Mouse (Mus musculus) heart, postnatal 0 days (tissue): ENCODE data around the gene Plekha3.

Source experiments
- CTCF ChIP-seq: IDR thresholded peaks from 2 replicates; pipeline ENCODE4 v1.5.1; 2016; ENCODE audit warnings: antibody characterized with exemption, control low read depth, low read depth
- EP300 ChIP-seq: IDR thresholded peaks from 2 replicates; pipeline ENCODE4 v1.6.1; 2016; ENCODE audit warnings: antibody characterized with exemption, low read depth

GRCm38 (mm10) chr2:76705655-76706054 lies 30.6 kb downstream of the Plekha3 start:
- TF ChIP-seq CTCF, result no peak
- no peak for TF ChIP-seq EP300
